Mouse (Mus musculus) cerebellum, postnatal 4 days (tissue): ENCODE results near the gene Sh2d1b2.

Source experiments
- DNase-seq, 2 experiments: peaks; one replicate each; pipeline ENCODE4 v3.0.0; 2022; ENCODE audit warnings: low spot score in 2 of 2, mixed read lengths in 1 of 2

The Sh2d1b2 gene

GRCm38 (mm10) chr1:170277016-170277415 is 44.5 kb downstream of the Sh2d1b2 start, which contains the start of gene Sh2d1b1:
Sh2d1b1 (plus strand) TSS chr1:170277320.
- no peak for DNase-seq

GRCm38 (mm10) chr1:170282415-170283129 is 50.0 kb downstream of the Sh2d1b2 start:
- no peak for DNase-seq

- peak in 1 of 2 experiments; percentile 59 for DNase-seq
These were observed 59.8 kb downstream of the Sh2d1b2 start for GRCm38 (mm10) chr1:170292239-170292951.

GRCm38 (mm10) chr1:170293257-170293656 is 60.7 kb downstream of the Sh2d1b2 start:
- DNase-seq = no peak

GRCm38 (mm10) chr1:170294786-170295570 is 62.4 kb downstream of the Sh2d1b2 start:
- DNase-seq = no peak

GRCm38 (mm10) chr1:170299496-170299895 is 66.9 kb downstream of the Sh2d1b2 start:
- no peak for DNase-seq

GRCm38 (mm10) chr1:170301686-170302085 is 69.1 kb downstream of the Sh2d1b2 start:
- DNase-seq = no peak

GRCm38 (mm10) chr1:170302456-170302855 is 69.9 kb downstream of the Sh2d1b2 start:
- no peak for DNase-seq

GRCm38 (mm10) chr1:170303103-170303502 is 70.6 kb downstream of the Sh2d1b2 start:
- DNase-seq = no peak
